Mouse (Mus musculus): ENCODE measurements around the gene Fam20c. TPM values are rescaled to one million over a fixed set of nuclear protein-coding genes. Genes with fewer than 3 reads are reported as not detected.
A peak's percentile ranks its signal among the peaks of the same experiment; 100 is the strongest.

Gene Fam20c
- total RNA-seq, 2 experiments from 2014 or later, result 10.3 to 13.9 TPM

DNA sequence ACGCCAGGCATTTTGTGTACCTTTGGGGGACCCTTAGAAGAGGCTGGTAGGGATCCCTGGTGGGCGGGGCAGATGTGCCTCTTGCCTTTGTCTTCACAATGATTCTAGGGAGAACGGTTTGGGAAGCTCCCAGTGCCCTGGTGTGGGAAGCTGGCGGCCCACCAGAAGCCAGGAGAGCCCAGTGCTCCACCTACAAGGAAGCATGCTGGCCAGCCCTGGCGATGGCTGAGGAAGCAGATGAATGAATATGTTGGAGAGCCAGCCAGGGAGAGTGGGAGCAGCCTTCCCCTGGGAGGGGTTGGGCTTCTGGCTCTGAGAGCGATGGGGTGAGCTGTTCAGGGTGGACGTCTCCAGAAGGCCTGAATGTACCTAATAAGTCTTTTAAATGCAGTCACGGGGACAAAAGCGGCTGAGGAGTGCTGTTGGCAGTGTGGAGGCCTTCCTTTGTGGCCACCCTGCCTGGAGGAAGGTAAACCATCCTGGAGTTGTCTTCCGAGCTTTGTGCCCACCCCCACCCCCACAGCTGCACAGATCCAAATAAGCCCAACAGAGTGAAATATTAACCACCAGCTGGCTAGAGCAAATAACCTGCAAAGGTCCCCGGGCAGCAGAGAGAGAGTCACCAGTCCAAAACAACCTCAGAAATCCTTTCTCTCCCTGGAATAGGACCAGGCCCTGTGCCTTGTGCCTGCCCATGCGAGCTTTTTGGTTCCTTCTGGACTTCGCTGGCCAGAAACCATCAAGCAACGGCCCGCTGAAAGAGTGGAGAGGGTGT is 2.2 kb downstream of the Fam20c start:
- DNase-seq, result peak; percentile 66 to 81

DNA sequence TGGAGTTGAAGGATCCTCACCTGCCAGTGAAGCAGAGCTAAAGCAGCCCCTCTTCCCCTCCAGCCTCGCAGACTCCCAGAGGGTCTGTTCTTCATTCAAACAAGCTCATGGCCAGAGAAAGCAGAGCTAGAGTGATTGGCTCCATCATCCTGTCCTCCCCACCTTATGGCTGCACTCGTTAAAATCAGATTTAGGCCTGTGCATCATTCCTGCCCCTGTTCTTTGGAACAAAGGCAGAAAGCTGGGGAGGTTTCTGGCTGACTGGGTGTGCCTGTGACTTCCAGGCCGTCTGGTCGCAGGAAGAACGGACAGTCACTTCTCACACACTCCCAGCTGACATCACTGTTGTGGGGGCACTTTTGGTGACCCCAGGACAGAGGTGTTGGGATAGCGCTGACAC is 2.8 kb downstream of the Fam20c start:
- DNase-seq, result no peak

DNA sequence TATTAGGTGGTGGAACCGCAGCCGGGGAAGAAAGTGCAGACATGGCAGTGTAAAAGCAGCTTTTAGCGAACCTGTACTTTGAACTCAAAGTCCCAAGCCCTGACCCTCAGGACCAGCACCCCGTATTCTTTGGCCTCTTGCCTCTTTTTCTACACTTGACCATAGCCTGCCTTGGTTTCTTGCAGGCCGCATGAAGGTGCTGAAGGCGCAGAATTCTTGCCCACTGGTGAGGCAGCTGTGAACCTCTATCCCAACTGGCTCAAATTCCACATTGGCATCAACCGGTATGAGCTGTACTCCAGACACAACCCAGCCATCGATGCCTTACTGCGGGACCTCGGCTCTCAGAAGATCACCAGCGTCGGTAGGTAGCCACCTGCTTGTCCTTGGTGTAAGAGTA is 3.3 kb downstream of the Fam20c start:
- no peak for DNase-seq

DNA sequence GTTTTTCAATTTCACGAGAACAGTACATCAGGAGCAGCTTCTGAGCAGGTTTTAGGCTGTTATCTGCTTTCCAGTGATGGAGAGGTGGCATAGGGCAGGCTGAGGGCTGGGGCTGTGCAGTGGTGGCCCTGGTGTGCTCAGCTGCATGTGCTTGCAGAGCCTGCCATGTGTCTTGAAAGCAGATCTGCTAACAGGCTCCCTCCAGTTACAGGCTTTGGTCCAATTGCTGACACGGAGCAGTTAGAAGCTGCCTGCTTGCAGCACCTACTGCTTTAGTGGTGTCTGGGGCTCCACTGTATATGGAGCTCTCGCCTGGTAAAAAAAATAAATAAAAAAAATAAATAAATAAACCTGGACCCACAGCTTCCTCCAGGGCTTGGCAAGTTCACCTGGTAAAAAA is 4.2 kb downstream of the Fam20c start:
- DNase-seq, result no peak

DNA sequence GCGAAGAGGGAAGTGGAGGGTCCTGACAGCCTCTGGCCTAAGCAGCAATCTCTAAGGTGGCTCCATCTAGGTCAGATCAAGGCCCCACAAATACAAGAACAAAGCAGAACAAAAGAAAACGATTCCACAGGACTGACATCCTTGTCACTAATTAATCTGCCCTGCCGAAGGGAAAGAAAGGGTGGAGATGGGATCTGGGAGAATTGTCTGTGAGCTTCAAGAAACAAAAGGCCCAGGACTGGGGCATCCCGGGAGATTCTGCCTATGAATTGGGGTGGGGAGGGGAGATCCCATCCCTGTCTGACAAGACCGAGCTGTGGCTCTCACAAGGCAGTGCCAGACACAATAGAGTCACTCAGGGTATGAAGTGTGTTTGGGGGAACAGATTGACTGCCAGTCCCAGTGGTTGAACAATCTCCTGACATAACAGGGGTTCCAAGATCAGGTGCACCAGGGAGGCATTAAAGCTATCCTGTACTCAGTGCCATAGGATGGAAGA is 7.6 kb downstream of the Fam20c start:
- no peak for DNase-seq

DNA sequence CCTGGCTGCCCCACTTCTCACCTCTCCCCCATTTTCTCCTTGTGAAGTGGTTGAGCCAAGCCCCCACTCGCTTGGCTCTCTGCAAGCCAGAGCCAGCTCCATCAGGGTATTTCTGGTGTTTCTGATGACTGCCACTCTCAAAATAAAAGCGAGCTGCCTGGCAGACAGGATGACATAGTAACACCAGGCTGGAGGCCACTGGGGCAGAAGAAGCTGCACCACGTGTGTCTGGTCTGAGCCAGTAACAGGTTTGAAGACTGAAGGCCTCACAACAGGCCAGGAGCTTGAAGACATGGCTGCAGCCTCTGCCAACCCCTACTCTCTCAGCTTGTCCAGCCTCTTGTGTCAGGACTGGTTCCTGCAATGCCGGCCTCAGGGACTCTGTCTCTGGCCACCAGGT is 8.0 kb downstream of the Fam20c start:
- DNase-seq, result peak in 1 of 2 experiments; percentile 36

DNA sequence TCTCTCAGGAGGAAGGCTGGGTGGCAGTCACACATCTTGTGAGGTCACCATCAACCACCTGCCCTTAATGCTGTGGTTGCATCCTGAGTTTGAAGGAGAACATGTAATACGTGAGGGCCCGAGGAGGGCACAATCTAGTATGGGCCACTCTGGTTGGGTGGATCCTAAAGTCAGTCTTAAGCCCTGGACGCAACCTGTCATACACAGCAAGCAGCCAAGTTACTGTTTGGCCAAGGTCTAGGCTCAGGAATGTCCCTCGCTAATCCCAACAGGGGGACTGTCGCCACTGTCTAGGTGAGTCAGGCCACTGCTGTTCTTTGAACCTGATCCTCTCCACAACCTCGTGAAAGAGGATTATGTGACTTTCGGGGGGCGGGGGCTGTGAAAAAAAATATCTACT is 10.3 kb downstream of the Fam20c start:
- DNase-seq, result no peak

DNA sequence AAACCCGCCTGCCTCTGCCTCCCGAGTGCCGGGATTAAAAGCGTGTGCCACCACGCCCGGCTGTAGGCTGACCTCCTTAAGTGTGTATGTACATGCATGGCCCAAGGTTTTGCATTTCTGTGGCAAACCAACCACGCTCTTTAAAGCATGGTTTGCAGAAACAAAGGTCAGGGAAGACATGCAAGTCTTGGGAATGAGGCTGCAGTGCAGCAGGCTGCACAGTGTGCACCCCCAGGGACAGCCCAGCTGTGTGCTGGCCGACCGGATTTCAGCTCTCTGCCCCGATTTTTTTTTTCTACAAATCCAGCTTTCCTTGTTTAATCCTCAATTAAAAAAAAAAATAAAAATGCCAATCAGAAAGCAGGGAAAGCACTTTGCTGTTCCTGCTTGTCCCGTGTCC is 13.3 kb downstream of the Fam20c start:
- DNase-seq, result peak in 1 of 2 experiments; percentile 35

DNA sequence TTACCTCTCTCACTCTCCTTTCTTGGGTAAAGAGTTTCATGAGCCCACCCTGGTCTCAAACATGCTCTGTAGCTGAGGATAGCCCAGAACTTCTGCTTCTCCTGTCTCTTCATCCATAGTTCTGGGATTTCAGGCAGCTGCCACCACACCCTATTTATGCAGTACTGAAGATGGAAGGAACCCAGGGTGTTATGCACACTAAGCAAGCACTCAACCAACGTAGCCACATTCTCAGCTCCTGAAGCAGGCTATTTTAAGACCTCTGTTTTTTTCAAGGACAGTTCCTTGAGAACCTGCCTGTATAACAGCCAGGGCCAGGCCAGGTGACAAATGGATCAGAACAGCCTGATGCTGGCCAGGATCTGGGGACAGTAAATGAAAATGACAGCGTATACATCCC is 14.4 kb downstream of the Fam20c start:
- no peak for DNase-seq

DNA sequence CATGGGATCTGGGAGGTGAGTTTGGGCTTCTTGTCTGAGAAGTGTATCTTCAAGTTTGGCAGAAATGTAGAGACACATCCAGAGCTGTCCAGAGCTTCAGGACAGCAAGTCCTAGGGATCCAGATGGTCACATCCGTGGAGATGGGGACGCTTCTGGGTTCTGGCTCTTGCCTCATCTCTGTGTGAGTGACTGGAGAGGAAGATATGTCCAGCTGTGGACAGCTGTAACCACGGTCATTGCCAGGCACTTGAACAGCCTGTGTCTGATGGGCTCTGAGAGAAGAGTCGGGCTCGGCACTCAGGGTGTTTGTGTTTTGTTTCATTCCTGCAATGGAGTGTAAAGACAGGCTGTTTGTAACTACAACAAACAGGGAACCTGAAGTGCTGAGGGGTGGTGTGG is 14.8 kb downstream of the Fam20c start:
- DNase-seq, result peak; percentile 73 to 85

DNA sequence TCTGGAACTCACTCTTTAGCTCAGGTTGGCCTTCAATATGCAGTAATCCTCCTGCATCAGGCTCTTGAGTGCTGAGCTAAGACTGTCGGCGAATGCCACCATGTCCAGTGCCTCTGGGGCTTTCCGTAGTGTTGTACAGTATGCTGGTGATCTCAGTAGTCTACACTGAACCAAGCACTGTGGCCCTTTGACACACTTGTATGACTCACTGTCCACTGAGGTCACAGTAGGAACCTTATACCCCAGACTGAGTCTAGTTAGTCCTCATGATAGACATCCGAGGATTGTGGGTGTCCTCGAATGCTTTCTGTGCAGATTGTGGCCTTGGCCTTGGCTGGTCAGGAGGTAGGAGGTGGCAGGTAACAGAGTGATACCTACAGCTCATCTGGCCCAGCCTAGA is 20.8 kb downstream of the Fam20c start:
- DNase-seq, result no peak

DNA sequence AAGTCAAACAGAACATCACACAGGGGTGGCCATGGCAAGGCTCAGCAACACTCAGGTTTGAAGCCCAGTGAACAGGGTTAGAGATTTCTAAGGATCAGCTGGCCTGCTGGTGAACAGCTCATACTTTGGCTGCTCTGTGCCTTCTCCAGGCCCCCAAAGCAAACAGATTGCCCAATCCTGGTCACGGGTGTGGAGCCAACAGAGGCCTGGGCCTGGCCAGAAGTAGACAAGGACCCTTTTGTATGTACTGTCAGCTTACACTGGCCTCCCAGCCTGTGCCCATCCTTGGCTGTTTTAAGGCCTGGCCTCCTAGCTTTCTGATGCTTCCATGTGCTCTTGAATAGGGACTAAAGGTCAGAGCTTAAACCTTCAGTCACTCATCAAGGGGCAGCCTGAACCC is 22.0 kb downstream of the Fam20c start:
- peak; percentile 66 to 80 for DNase-seq

DNA sequence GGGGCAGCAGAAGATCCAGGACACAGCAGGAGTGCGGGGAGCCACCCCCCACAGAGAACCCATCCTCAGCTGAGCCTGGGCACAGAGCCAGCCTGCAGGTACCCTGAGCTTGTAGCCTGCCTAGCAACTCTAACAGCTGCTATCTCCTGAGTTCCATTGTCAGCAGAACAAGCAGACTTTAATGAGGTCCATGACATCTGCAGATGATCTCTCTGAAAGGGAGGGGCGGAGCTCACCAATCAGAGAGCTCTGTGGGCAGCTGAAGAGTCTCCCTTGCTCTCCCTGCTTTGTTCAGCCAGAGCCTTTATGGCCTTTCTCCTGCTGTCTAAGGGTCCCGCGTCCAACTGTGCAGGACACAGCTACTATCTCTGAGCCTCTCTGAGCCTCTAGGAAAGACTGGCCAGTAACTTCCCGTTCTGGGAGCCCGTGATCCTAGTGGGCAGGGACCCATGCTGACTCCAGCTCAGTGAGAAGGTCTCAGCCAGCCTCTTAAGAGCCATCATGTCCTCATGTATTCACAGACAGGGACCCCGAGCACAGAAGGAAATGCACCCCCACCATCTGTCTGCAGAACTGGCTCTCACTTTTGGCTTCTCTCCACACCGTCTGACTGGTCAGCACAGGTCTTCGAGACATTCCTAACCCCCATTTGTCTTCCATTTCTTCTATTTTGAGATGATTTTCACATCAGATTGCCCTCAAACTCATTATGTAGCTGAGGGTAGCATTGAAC is 24.6 kb downstream of the Fam20c start:
- no peak for DNase-seq

DNA sequence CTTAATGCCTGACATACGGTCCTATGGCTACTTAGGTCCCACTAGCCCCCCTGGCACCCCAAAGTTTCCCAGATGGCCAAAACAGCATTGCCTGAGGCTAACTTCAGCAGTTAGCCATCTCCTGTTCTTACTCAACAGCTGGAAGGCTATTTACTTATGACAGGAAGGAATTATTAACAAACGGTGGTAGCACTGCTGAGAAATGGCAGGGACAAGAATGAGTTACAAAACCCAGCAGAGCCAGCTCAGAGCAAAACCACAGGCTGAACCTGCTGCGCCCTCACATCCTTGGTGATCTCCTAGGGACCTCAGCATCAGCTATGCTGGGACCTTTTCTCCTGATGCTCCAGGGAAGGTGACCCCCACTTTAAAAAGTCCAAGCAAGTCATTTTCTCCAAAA is 25.3 kb downstream of the Fam20c start:
- DNase-seq, result no peak

DNA sequence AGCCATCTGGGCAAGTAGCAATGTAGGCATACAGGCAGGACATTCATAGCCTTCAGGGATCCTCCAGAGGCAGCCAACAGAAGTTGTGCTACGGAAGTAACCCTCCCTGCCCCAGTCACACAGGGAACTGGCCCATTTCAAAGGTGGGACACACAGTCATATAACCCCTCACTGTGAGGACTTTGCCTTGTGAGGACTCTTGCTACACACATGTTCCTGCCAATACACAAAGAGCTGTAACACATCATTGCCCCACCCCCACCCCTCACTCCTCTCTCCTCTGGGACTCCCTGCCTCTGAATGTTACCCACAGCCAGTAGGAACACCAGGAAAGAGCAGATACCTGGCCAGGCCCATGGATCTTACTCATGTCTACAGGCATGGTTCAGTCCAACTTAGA is 28.4 kb downstream of the Fam20c start:
- no peak for DNase-seq

DNA sequence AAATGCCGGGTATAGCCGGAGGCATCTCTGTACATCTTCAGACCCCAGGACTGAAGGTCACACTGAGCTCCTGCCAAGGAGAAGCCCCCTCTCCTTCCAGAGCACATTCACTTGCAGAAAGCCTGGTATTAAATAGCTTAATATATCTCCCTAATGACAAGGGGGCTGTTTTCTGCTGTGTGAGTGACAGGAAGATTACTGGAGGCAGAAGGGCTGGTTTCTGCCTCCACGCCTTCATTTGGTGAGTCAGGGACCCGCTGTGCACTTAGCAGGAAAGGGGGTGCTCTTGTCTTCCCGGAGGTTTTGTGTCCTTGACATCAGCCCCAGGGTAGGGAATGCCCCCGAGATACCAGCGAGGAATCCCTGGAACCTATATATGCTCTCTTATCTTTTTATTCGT is 28.9 kb downstream of the Fam20c start:
- no peak for DNase-seq

DNA sequence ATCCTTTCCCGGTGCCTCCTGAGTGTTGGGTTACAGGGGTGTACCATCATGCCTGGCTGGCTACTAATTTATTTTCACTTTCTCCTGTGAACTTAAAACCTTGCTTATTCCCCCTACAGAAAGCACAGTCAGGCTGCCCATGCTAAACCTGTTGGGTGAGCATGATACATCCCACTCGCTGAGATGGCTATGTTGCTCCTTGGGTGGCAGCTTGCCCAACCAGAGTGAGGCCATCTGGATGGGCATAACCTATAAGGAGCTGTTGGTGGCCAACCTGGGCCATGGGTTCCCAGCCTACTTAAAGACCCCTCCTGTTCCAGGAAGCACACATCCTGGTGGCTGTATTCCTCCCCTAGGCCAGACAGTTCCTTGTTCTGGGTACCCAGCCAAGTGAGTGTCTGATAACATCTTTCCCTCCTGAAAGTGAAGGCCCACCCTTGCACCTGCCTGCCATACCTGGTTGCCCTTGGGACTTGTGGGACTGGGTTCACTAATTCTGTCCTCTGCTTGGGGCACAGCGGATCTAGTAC is 31.7 kb downstream of the Fam20c start:
- no peak for DNase-seq

DNA sequence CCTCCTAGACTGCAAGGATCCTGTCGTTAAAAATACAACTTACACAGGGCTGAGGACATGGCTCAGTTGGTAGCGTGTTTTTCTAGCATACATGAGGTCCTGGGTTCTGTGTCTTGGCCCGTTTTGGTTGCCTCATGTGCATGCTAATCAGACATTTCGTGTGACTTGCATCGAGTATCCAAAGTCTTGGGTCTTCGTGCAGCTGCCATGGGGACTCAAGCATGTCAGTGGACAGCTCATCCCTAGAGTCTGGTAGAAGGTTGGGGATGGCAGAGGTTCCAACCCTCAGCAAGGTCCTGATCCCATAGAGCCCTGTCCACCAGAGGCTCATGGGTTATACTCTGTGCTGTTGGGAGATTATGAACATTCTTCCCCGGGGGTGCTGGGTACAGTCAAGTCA is 33.3 kb downstream of the Fam20c start:
- no peak for DNase-seq

DNA sequence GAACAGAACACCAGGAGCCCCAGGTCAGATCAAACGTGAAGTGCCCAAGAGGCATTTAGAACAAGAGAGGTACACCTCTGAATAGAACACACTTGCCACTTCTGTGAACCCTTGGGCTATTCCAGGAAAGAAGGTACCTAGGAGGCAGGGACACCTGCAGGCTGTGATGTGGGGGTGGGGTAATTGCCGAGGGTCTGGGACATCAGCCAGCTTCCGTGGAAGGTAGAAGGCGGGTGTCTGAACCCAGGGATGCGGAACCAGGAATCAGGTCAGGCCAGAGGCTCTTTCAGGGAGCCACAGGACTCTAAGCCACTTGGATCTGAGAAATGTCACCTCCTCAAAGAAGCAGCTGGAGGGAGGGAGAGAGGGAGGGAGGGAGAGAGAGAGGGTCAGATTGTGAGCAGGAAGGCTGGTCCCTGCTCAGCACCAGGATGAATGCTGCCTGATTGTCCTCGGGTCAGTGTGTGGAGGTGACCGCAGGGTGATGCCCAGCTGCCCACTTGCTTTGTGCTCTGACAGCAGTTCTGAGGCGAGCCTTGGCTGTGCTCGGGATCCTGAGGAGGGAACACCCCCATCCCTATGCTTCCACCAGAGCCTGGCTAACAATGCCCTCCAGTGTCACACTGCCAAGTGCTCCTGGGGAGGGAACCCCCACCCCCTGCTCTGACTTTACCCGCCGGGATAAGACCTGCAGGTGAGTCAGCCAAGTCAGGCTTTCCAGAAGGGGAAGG is 34.3 kb downstream of the Fam20c start:
- DNase-seq, result no peak

DNA sequence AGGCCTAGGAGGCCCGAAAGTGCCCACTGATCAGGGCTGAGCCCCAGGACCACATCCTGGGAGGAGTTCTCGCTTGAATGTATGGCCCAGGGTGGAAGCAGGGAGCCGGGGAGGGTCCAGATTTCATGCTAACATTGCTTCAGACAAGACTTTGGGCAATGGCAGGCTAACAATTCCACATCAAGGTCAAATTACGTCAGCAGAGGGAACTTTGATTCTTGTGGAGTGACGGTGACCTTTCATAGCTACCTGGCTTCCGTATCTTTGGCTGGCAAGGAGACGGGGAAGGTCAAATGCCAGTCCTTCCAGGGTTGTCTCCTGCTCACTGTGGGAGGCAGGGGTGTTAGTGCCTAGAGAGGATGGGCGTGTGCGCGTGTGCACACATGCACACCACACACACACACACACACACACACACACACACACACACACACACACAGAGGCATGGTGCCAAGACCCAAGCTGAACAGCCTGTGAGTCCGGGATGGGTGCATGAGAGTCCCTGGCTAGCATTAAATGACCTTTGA is 36.7 kb downstream of the Fam20c start:
- DNase-seq, result no peak

DNA sequence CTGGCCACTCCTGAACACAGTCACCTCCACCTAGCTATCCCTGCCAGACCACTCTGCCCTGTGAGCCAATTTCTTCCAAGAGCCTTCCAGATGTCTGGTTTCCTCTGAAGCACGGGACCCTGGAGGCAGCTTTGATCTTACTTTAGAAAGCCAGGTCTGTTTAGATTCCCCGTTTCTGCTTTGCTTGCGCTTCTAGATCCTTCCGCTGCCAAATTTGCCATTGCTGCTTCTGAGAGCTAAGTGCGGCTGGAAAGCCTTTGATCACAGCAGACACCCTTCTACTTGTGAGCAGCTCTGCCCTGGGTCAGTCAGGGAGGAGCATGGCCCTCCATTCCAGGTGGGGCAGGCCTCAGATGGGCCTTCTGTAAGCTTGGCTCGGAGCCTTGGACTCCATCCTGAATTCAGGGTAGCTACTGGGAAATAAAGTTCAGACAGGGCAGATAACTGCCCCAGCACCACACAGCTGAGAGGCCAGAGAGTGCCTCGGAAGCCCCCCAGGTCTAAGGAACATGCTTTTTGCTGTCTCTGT is 47.3 kb downstream of the Fam20c start:
- DNase-seq, result no peak

DNA sequence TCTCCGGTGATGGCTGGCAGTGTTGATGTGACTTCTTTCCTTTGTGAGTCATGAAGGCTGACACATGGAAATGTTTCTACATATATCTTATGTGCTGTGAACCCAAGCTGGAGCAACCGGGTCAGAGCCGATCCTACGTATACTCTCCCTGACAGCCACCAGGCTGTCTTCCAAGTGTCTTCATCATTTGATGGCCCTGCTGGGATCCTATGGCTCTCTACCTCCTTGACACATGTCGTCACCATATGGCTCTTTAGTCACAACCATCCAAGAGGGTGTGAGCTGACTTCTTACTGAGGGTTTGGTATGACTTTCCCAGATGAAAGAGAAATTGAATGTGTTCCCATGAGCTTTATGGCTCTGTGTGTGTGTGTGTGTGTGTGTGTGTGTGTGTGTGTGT is 50.0 kb downstream of the Fam20c start:
- DNase-seq, result no peak
